Mouse (Mus musculus) cerebellum, adult 8-10 months (tissue): ENCODE results near the gene Apba1.
A peak's percentile ranks its signal among the peaks of the same experiment; 100 is the strongest.

Experiments used
- DNase-seq: peaks from one replicate; pipeline ENCODE4 v3.0.0; 2022

Gene Apba1

GRCm38 (mm10) chr19:23758554-23759321 is at the start of gene Apba1:
TSS of gene Apba1 (plus strand) at chr19:23758887.
- peak; percentile 73 for DNase-seq

DNA sequence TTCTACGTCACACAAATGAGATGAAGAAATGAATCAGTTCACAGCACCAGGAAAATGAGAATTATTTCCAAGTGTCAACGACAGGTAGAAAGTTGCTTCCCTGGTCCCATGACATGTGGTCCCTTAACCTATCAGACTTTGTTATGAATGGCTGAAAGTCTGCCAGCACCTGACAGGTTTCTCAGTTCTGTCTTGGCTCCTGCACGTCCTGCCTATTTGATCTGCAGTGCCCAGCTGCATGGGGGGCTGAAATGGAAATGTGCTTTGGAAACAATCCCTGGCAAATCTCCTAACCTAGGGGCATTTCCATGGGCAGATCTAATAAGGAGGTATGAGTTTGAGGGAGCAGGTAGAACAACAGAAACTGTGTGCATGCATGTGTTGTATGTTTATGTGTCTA is 12.2 kb upstream of the Apba1 start:
- DNase-seq, result no peak

- DNase-seq, result no peak
Measured at GRCm38 (mm10) chr19:23757011-23757410, 1.7 kb upstream of the Apba1 start.

DNA sequence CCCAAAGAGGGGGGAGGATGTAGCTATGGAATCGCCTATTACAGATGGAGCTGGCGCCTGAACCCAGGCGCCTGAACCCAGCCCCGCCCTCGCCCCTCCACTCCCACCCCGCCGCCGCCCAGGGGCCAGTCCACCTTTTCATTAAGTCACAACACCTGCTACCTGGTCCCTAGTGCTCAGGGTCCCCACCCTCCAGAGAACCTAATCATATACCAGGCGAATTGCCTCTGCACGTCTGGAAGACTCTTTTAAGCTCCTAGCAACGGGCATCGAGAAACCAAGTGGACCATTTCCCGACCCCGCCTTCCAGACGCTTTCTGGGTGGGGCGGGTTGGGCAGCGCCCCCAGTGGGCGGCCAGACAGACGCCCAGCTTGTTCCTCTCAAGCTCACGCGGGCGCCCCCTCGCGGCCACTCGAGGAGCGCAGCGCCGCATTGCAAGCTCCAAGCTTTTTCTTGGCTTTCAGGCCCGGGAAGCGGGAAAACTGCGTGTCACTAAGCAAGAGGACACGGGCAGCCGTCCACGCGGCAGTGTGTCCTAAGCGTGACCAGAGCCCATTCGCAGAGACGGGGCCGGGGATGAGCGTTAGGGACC is 630 bp upstream of the Apba1 start:
- peak; percentile 97 for DNase-seq

- peak; percentile 60 for DNase-seq
Measured at GRCm38 (mm10) chr19:23759322-23759945, 747 bp downstream of the Apba1 start.

GRCm38 (mm10) chr19:23763371-23763770 is 4.7 kb downstream of the Apba1 start:
- no peak for DNase-seq

- peak; percentile 72 for DNase-seq
Measured at GRCm38 (mm10) chr19:23764051-23764450, 5.4 kb downstream of the Apba1 start.

- DNase-seq, result no peak
Measured at GRCm38 (mm10) chr19:23768864-23769263, 10.2 kb downstream of the Apba1 start.

GRCm38 (mm10) chr19:23770494-23771423 is 12.1 kb downstream of the Apba1 start:
- DNase-seq, result no peak

DNA sequence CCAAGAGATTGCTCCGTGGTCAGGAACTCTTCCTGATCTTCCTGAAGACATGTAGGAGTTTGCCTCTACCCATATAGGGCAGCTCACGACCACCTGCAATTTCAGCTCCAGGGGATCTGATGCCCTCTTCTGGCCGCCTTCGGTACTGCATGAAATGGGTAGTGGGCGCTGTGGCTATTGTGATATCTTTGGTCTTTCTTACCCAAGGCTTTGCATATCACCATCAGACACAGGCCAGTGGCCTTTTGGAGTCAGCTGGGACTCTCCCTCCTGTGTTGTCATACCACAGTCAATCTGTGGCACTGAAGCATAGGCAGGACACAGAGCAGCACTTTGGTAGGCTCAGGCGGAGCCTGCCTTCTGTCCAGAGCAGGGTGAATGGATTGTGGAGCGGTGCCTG is 13.3 kb downstream of the Apba1 start:
- no peak for DNase-seq

DNA sequence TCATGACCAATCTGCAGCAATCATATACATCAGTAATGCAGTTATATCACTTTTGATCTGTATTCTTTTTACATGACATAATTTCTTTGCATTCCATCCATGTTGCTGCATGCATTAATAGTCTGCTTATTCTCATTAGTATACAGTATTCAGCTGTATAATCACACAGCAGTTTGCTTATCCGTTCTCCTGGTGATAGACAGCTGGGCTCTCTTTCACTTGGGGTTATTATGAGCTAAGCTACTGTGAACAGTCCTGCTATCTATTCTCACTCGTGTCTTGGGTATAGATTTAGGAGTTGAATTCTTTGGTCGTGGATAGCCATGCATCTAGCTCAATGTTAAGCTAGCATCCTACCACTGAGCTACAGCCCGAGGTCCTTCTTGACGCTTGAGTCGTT is 16.7 kb downstream of the Apba1 start:
- DNase-seq, result no peak

DNA sequence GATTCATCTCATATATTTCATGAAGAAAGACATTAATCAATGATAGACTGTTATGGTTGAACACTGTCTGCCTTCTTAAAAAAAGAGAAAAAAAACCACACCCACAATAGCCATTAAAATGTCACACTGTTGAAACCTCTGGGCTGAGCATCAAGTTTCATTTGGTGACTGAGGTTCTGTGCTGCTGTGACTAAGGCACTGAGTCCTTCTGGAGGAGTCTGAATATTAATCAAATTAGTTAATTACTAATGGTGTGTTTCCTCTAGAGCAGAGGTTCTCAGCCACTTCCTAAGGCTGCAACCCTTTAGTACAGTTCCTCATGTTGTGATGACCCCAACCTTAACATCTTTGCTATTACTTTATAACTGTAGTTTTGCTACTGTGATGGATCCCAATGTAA is 20.4 kb downstream of the Apba1 start:
- DNase-seq, result no peak

- DNase-seq, result no peak
Measured at GRCm38 (mm10) chr19:23780105-23780504, 21.4 kb downstream of the Apba1 start.

- DNase-seq, result no peak
Measured at GRCm38 (mm10) chr19:23781968-23782367, 23.3 kb downstream of the Apba1 start.

- no peak for DNase-seq
Measured at GRCm38 (mm10) chr19:23788420-23789132, 29.9 kb downstream of the Apba1 start.

- DNase-seq, result no peak
Measured at GRCm38 (mm10) chr19:23791704-23792103, 33.0 kb downstream of the Apba1 start.

GRCm38 (mm10) chr19:23792559-23792958 is 33.9 kb downstream of the Apba1 start:
- no peak for DNase-seq

- peak; percentile 43 for DNase-seq
Measured at GRCm38 (mm10) chr19:23794491-23794890, 35.8 kb downstream of the Apba1 start.

DNA sequence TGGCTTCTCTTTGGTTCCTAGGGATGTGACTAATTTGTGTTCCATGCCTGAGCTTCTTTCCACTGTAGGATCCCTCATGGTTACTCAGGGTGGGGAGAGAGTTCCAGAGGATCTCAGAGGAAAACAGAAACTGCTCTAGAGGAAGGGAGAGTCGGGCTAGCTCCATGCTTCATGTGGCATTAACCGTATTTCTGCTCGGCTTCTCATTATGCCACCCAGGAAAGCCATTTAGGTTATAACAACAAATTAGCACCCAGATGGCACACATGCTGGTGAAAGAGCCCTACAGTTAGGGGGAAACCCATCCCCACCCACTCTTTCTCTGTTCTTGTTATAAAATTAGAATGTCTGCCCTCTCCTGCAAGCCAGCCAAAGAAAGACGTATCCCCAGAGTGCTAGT is 36.5 kb downstream of the Apba1 start:
- DNase-seq, result no peak

DNA sequence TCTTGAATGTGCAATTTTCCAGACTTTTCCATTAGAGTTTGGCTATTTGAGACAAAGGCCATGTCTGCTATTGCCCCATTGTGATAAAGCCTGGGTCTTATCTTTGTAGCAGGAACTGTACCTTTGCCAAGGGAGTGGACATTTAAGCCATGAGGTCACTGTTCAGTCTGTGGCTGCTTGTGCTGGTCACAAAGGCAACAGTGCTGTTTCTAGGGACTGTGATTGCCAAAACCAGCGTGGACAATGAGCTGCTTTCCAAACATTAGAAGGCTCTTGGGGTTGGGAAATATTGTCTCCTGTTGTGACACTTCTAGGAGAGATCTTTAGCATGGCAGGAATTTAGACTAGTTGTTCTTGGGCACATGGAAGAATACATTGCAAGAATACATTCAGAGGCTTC is 42.5 kb downstream of the Apba1 start:
- DNase-seq, result no peak

- DNase-seq, result no peak
Measured at GRCm38 (mm10) chr19:23803221-23803870, 44.7 kb downstream of the Apba1 start.

DNA sequence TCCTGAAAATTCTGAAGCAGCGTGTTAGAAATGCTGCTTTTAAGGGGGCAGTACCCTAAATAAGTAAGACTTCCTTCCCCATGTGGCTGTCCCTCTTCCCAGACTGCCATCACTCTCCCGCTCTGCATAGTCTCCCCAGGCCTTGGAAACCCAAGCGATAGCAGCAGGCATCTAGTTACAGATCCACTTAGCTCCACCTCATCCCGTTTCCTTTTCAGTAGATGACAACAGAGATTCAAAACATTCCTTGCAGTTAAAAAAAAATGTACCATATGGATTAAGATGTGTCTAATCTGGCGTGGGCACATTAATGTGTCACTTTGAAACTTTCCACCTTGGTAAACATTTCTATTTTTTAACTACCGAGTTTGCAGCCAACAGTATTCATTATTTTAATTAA is 48.1 kb downstream of the Apba1 start:
- no peak for DNase-seq
